Mouse (Mus musculus): ENCODE data around the gene Letmd1. TPM values are rescaled to one million over a fixed set of nuclear protein-coding genes. Genes with fewer than 3 reads are reported as not detected.
"Not testable (repeated sequence)": the region's sequence is repeated elsewhere in the genome, so short reads cannot be mapped to it uniquely, and the experiment has no call there.

Letmd1 gene
- total RNA-seq, 2 experiments from 2014 or later = 58.4 to 61.4 TPM

- peak in 1 of 2 experiments; percentile 39 for DNase-seq (ENCODE audit: low spot score in 2 of 2)
Measured at GRCm38 (mm10) chr15:100494647-100495046, 25.8 kb downstream of the Letmd1 start.

GRCm38 (mm10) chr15:100495102-100495501, 26.3 kb downstream of the Letmd1 start, which contains the start of gene Csrnp2:
Csrnp2 (minus strand) TSS chr15:100495488.
- DNase-seq (ENCODE audit: low spot score in 2 of 2) = peak; percentile 92 to 96

- DNase-seq (ENCODE audit: low spot score in 2 of 2) = not testable (repeated sequence)
Measured at GRCm38 (mm10) chr15:100499506-100499905, 30.7 kb downstream of the Letmd1 start.

- DNase-seq (ENCODE audit: low spot score in 2 of 2) = no peak
Measured at GRCm38 (mm10) chr15:100508454-100509167, 39.8 kb downstream of the Letmd1 start.

- no peak for DNase-seq (ENCODE audit: low spot score in 2 of 2)
Measured at GRCm38 (mm10) chr15:100510072-100510471, 41.2 kb downstream of the Letmd1 start.

- DNase-seq (ENCODE audit: low spot score in 2 of 2) = no peak
Measured at GRCm38 (mm10) chr15:100513387-100513786, 44.6 kb downstream of the Letmd1 start.

- DNase-seq (ENCODE audit: low spot score in 2 of 2) = no peak
Measured at GRCm38 (mm10) chr15:100515121-100515520, 46.3 kb downstream of the Letmd1 start.

- DNase-seq (ENCODE audit: low spot score in 2 of 2) = no peak
Measured at GRCm38 (mm10) chr15:100520306-100520705, 51.5 kb downstream of the Letmd1 start.

GRCm38 (mm10) chr15:100525405-100525804, 56.6 kb downstream of the Letmd1 start:
- DNase-seq (ENCODE audit: low spot score in 2 of 2) = no peak

GRCm38 (mm10) chr15:100527900-100528299, 59.1 kb downstream of the Letmd1 start:
- no peak for DNase-seq (ENCODE audit: low spot score in 2 of 2)

Other genes starting within 250 kb of the Letmd1 start
- 10 to 100 TPM; 20.3 to 23.4 TPM for gene Atf1, start 241.2 kb upstream of the Letmd1 start, total RNA-seq (2021)
- gene Tmprss12, start 188.2 kb upstream of the Letmd1 start, total RNA-seq (2021) = not detected
- 10 to 100 TPM; 45.8 to 48.5 TPM for gene Mettl7a1, start 164.9 kb upstream of the Letmd1 start, total RNA-seq (2021)
- under 1 TPM; 0.30 to 0.57 TPM for gene Mettl7a3, start 134.1 kb upstream of the Letmd1 start, total RNA-seq (2021)
- not detected for gene Methig1, start 115.9 kb upstream of the Letmd1 start, total RNA-seq (2021)
- gene Mettl7a2, start 115.8 kb upstream of the Letmd1 start, total RNA-seq (2021) = under 1 TPM; 0.58 to 0.77 TPM
- gene Higd1c, start 104.5 kb upstream of the Letmd1 start, total RNA-seq (2021) = not detected
- gene Gm5475, start 46.9 kb upstream of the Letmd1 start, total RNA-seq (2021) = not detected
- gene Slc11a2, start 44.0 kb upstream of the Letmd1 start, total RNA-seq (2021) = 10 to 100 TPM; 55.4 to 58.7 TPM
- 10 to 100 TPM; 26.0 to 26.2 TPM for gene Csrnp2, start 26.5 kb downstream of the Letmd1 start, total RNA-seq (2021)
- gene Tfcp2, start 83.0 kb downstream of the Letmd1 start, total RNA-seq (2021) = 10 to 100 TPM; 29.9 to 32.9 TPM
- gene Pou6f1, start 131.0 kb downstream of the Letmd1 start, total RNA-seq (2021) = 100 to 1,000 TPM in 1 of 2 experiments, 10 to 100 TPM in 1; 98.2 to 104 TPM
- gene Dazap2, start 146.3 kb downstream of the Letmd1 start, total RNA-seq (2021) = 100 to 1,000 TPM; 116 to 119 TPM
- gene Smagp, start 167.9 kb downstream of the Letmd1 start, total RNA-seq (2021) = 1 to 10 TPM; 1.4 to 1.9 TPM
- 1 to 10 TPM; 5.4 to 5.7 TPM for gene Bin2, start 200.5 kb downstream of the Letmd1 start, total RNA-seq (2021)
- gene Cela1, start 218.9 kb downstream of the Letmd1 start, total RNA-seq (2021) = 1 to 10 TPM; 1.7 to 2.1 TPM